Mouse (Mus musculus): ENCODE measurements around the gene Fbxo33. TPM values are rescaled to one million over a fixed set of nuclear protein-coding genes. Genes with fewer than 3 reads are reported as not detected.

The Fbxo33 gene
- polyA plus RNA-seq, 1 experiment: 15.9 TPM

DNA sequence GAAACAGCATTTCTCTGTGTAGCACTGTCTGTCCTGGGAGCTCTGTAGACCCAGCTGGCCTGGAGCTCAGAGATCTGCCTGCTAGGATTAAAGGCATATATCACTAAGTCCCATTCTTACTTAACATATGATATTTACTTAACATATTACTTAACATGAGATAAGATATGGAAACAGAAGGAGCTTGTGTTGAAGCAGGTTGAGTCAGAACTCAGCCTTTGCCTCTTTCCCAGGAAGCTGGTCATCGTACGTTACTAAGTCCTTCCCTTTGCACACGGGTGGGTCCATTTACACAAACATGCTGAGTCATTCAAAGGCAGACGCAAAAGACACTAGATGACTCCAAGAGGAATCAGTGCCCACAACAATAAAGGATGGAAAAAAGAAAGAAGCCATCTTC lies 20.8 kb downstream of the Fbxo33 start:
- Histone ChIP-seq H3K27me3 (ENCODE audit: control insufficient read depth, insufficient read depth, low read length) (no peaks in the 10 kb centered on the region), H3K4me1 (ENCODE audit: control insufficient read depth, insufficient read depth, low read length) (no peaks in the 10 kb centered on the region), H3K27ac (ENCODE audit: control insufficient read depth, insufficient read depth, low read depth, low read length) (no peak overlapping the region), H3K4me3 (ENCODE audit: control insufficient read depth, low read depth, low read length) (no peak overlapping the region), H3K36me3 (ENCODE audit: control insufficient read depth, insufficient read depth, low read length) (no peaks in the 10 kb centered on the region)
- TF ChIP-seq POLR2A (IDR thresholded peaks at IDR 0.05; ENCODE audit: control insufficient read depth, low read depth, low read length) (no peak), CTCF (IDR thresholded peaks at IDR 0.05; ENCODE audit: control insufficient read depth, insufficient read depth, insufficient replicate concordance, low read depth, low read length) (no peak)

DNA sequence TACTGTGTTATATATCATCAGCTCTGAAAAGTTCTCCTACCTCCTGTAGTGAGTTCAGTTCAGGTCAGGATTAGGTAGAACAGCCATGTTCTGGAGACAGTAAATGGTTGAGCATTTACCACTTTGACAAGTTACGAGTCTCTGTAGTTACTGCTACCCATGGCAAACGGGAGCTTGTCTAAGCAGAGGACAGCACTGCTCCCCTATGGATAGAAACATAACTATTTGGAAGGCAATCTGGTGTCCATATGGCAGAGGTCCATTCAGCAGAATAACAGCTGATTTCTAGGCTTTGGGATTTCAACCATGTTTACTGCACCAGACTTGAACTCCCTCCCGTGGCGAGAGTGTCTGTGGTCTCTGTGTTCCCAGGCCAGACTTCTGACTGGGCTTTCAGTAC lies 23.6 kb downstream of the Fbxo33 start:
- no peaks in the 10 kb centered on the region for H3K4me1 ChIP-seq (ENCODE audit: control insufficient read depth, insufficient read depth, low read length)
- TF ChIP-seq CTCF (IDR thresholded peaks at IDR 0.05; ENCODE audit: control insufficient read depth, insufficient read depth, insufficient replicate concordance, low read depth, low read length) (no peak), POLR2A (IDR thresholded peaks at IDR 0.05; ENCODE audit: control insufficient read depth, low read depth, low read length) (no peak)
- H3K4me3 ChIP-seq (ENCODE audit: control insufficient read depth, low read depth, low read length): no peak overlapping the region
- H3K27ac ChIP-seq (ENCODE audit: control insufficient read depth, insufficient read depth, low read depth, low read length): no peak overlapping the region
- H3K36me3 ChIP-seq (ENCODE audit: control insufficient read depth, insufficient read depth, low read length): no peaks in the 10 kb centered on the region
- H3K27me3 ChIP-seq (ENCODE audit: control insufficient read depth, insufficient read depth, low read length): no peaks in the 10 kb centered on the region

DNA sequence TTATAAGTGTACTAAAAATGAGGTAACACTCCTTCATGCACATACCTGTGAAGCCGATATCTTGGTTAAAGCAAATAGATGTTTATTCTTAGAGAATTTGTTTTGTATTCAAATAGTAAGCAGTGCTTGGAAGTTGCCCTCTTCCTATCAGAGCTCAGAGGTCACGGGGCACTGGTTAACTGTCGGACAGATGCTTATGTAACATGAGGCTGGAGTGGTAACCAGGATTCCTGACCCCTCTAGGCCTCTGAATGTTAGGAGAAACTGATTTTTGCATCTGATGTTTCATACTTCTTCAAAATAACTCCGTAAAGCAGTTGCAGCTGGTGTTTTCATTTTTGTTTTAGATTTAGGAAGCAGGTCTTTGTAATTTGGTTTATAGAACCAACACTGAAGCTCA lies 24.5 kb downstream of the Fbxo33 start:
- H3K27me3 ChIP-seq (ENCODE audit: control insufficient read depth, insufficient read depth, low read length): no peaks in the 10 kb centered on the region
- no peaks in the 10 kb centered on the region for H3K4me1 ChIP-seq (ENCODE audit: control insufficient read depth, insufficient read depth, low read length)
- no peaks in the 10 kb centered on the region for H3K36me3 ChIP-seq (ENCODE audit: control insufficient read depth, insufficient read depth, low read length)
- TF ChIP-seq CTCF (IDR thresholded peaks at IDR 0.05; ENCODE audit: control insufficient read depth, insufficient read depth, insufficient replicate concordance, low read depth, low read length) (no peak), POLR2A (IDR thresholded peaks at IDR 0.05; ENCODE audit: control insufficient read depth, low read depth, low read length) (no peak)
- no peak overlapping the region for H3K4me3 ChIP-seq (ENCODE audit: control insufficient read depth, low read depth, low read length)
- no peak overlapping the region for H3K27ac ChIP-seq (ENCODE audit: control insufficient read depth, insufficient read depth, low read depth, low read length)

DNA sequence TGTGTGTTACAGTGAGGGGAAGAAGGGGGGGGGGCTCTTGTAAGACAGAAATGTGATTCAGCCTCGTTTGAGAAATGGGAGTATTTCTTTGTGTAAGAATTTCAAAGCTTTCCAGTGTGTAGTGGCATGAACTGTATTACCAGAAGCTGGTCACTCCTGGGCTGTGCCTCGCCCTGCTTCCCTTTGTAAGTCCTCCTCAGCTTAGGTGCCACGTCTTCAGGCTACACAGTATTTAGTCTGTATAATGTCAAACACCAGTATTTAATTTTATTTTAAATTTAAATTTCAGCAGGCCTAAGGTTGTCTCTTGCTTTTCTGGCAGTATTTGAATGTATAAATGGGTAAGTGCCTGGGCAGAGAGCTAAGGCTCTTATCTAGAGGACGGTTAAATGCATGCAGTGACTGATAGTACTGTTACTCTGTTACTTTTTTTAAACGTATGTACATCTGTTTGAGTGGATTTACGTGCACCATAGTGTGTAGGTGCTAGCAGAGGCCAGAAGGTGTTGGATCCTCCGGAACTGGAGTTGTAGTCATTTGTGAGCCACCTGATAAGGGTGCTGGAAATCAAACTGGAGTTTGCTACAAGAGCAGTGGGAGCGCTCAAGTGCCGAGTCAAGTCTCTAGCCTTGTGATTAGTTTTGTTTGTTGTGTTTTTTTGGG lies 25.1 kb downstream of the Fbxo33 start:
- H3K27me3 ChIP-seq (ENCODE audit: control insufficient read depth, insufficient read depth, low read length): no peaks in the 10 kb centered on the region
- TF ChIP-seq CTCF (IDR thresholded peaks at IDR 0.05; ENCODE audit: control insufficient read depth, insufficient read depth, insufficient replicate concordance, low read depth, low read length) (no peak), POLR2A (IDR thresholded peaks at IDR 0.05; ENCODE audit: control insufficient read depth, low read depth, low read length) (no peak)
- H3K4me1 ChIP-seq (ENCODE audit: control insufficient read depth, insufficient read depth, low read length): no peaks in the 10 kb centered on the region
- no peak overlapping the region for H3K4me3 ChIP-seq (ENCODE audit: control insufficient read depth, low read depth, low read length)
- no peaks in the 10 kb centered on the region; the same call in 1 of the 2 replicates for H3K36me3 ChIP-seq (ENCODE audit: control insufficient read depth, insufficient read depth, low read length)
- 0 out of 2 replicates have a peak overlapping the region, but pooled peaks have one; percentile 8 for H3K27ac ChIP-seq (ENCODE audit: control insufficient read depth, insufficient read depth, low read depth, low read length)

DNA sequence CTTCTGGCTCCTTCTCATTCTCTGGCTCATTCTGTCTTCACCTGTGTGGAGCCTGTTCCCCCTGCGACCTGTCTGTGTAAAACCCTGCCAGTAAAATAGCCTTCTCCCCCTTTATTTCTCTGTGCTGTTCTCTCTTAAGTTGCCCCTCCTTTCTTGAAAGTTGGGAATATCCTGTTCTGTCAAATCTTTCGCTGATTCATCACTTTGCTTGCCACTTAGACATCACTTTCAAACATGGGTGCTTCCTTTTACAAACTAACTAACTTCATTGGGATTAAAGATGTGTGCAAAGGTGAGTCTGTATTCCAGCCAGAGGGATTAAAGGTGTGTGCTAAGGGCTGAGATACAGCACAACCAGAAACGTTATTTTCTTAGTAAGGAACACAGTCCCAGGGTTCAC lies 25.9 kb downstream of the Fbxo33 start:
- H3K27ac ChIP-seq (ENCODE audit: control insufficient read depth, insufficient read depth, low read depth, low read length): no peak overlapping the region
- no peaks in the 10 kb centered on the region for H3K4me1 ChIP-seq (ENCODE audit: control insufficient read depth, insufficient read depth, low read length)
- H3K4me3 ChIP-seq (ENCODE audit: control insufficient read depth, low read depth, low read length): no peak overlapping the region
- H3K36me3 ChIP-seq (ENCODE audit: control insufficient read depth, insufficient read depth, low read length): no peaks in the 10 kb centered on the region; the same call in 1 of the 2 replicates
- no peaks in the 10 kb centered on the region for H3K27me3 ChIP-seq (ENCODE audit: control insufficient read depth, insufficient read depth, low read length)
- no peak for TF ChIP-seq POLR2A (IDR thresholded peaks at IDR 0.05; ENCODE audit: control insufficient read depth, low read depth, low read length)
- no peak for TF ChIP-seq CTCF (IDR thresholded peaks at IDR 0.05; ENCODE audit: control insufficient read depth, insufficient read depth, insufficient replicate concordance, low read depth, low read length)

DNA sequence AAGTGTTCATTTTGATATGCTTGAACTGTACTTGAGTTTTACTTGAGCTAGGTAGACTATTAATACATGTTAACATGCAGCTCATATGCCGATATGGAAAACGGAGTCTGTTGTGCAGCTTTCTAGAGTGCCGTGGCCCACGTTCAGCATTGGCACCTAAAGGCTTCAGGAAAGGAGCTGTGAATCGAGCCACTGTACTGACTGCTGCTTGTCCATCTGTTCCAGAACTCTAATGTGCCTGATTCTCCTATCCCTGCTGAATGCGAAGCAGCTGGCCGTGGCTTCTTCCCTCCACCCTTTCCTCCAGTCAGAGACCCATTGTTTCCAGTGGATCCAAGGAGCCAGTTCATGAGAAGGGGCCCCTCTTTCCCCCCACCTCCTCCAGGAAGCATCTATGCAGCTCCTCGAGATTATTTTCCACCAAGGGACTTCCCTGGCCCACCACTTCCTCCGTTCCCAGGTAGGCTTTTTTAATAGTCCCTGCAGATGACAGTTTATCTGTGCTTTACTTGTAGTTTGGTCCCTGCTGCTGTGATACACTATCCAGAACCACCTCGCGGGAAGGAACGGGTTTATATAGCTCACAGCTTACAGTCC lies 31.3 kb downstream of the Fbxo33 start:
- Histone ChIP-seq H3K4me1 (ENCODE audit: control insufficient read depth, insufficient read depth, low read length) (no peaks in the 10 kb centered on the region), H3K36me3 (ENCODE audit: control insufficient read depth, insufficient read depth, low read length) (no peaks in the 10 kb centered on the region; the same call in 1 of the 2 replicates), H3K4me3 (ENCODE audit: control insufficient read depth, low read depth, low read length) (no peak overlapping the region), H3K27ac (ENCODE audit: control insufficient read depth, insufficient read depth, low read depth, low read length) (no peak overlapping the region), H3K27me3 (ENCODE audit: control insufficient read depth, insufficient read depth, low read length) (no peaks in the 10 kb centered on the region)
- no peak for TF ChIP-seq CTCF (IDR thresholded peaks at IDR 0.05; ENCODE audit: control insufficient read depth, insufficient read depth, insufficient replicate concordance, low read depth, low read length)
- no peak for TF ChIP-seq POLR2A (IDR thresholded peaks at IDR 0.05; ENCODE audit: control insufficient read depth, low read depth, low read length)

DNA sequence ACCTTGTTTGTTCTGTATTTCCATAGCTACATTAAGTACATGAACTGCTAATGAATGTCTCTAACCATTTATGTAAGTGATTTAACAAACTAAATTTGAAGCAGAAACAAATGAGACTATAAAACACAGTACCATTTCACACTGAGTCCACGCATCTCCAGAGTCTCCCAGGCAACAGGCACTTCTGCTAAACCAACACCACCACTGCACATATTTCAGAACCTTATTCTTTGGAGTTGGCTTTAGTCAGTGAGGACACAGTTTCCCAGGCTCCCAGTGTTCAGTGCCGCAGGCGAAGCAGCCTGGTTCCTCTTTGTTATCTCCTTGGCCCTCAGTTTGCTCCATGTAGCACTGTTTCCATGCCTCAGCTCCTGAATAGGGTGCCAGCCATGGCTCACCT lies 41.7 kb downstream of the Fbxo33 start:
- no peaks in the 10 kb centered on the region for H3K27me3 ChIP-seq (ENCODE audit: control insufficient read depth, insufficient read depth, low read length)
- H3K36me3 ChIP-seq (ENCODE audit: control insufficient read depth, insufficient read depth, low read length): no peaks in the 10 kb centered on the region; the same call in none of the 2 replicates
- no peak for TF ChIP-seq POLR2A (IDR thresholded peaks at IDR 0.05; ENCODE audit: control insufficient read depth, low read depth, low read length)
- TF ChIP-seq CTCF (IDR thresholded peaks at IDR 0.05; ENCODE audit: control insufficient read depth, insufficient read depth, insufficient replicate concordance, low read depth, low read length): no peak
- no peak overlapping the region for H3K27ac ChIP-seq (ENCODE audit: control insufficient read depth, insufficient read depth, low read depth, low read length)
- H3K4me1 ChIP-seq (ENCODE audit: control insufficient read depth, insufficient read depth, low read length): no peaks in the 10 kb centered on the region
- no peak overlapping the region for H3K4me3 ChIP-seq (ENCODE audit: control insufficient read depth, low read depth, low read length)
